Mouse (Mus musculus): ENCODE measurements around the gene Tceanc2. TPM values are rescaled to one million over a fixed set of nuclear protein-coding genes. Genes with fewer than 3 reads are reported as not detected.

The Tceanc2 gene
- total and polyA plus RNA-seq, 3 experiments = 15.1 to 65.8 (median 17.6) TPM

DNA sequence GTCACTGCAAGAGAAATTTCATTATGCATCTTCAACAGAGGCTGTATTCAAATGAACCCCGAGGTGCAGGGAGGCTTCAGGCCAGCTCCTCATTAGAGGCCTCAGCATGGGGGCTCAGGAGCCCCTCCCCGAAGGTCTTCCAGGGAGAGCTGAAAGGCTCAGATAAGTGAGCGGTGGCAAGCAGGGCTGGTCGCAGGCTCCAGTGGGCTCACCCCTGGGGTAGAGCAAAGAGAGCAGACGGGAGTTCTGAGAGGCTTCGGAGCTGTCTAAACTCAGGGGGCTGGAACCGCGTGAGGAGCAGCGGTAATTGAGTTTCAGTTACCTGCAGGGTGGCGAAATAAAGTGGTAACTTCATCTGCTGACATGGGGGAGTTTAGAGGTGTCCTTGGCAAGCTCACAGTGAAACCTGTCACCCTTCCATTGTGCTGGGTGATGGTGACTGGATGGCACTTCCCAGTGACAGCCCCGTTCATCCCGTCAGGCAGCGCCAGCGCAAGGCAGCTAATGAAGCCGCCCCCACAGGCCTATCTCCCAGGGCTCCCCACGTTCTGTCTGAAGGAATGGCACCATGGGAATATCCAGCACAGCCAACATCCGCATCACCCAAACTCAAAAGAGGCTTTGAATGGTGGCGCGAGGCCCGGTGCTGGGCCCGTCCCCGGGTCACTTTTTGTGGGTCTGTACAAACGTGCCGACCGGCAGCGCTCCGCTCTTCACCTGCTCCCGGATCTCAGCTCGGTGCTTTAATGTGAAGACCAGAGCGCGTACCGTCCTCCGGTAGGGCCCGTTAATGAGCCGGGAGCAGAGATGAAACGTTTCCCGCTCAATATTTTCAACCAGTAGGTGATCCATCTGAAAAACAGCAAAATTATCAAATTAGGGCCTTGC is 39.7 kb downstream of the Tceanc2 start:
- no peak for ATAC-seq (ENCODE audit: extremely low read depth, insufficient number of reproducible peaks, low FRiP score, poor library complexity, severe bottlenecking)
- H3K27me3 ChIP-seq (ENCODE audit: insufficient read depth, low read length) = peaks cover 3% of the 10 kb centered on the region; the same call in 1 of the 2 replicates

DNA sequence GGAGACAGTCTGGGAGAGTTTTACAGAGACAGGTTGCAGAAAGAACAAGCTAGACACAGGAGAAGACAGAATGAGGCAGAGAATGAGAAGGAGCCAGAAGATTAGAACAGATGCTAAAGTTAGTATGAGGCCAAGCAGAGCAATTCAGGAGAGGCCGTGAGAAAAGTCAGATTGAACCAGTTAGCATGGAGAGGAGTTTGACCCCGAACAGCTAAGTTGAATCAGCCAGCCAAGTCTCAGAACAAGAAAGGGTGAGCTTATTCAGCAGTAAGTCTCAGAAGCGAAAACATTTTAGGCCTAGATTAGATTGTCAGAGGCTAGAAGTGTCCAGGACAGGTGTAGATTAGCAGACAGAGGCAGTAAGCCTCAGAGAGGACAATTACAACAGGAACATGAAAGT is 42.4 kb downstream of the Tceanc2 start:
- TF ChIP-seq CTCF (IDR thresholded peaks at IDR 0.05; ENCODE audit: low read depth, low read length) = no peak
- TF ChIP-seq GATA1 (IDR thresholded peaks at IDR 0.05; ENCODE audit: borderline replicate concordance, low read length) = no peak
- no peak for TF ChIP-seq GATA2 (IDR thresholded peaks at IDR 0.05; ENCODE audit: borderline replicate concordance, low read depth, low read length)
- no peak for TF ChIP-seq POLR2AphosphoS5 (IDR thresholded peaks at IDR 0.05; ENCODE audit: insufficient replicate concordance, low read depth, low read length)
- Histone ChIP-seq H3K27me3 (ENCODE audit: insufficient read depth, low read length) (peaks cover 14% of the 10 kb centered on the region), H3K4me3 (ENCODE audit: low read depth, low read length) (no peak overlapping the region), H3K4me1 (ENCODE audit: insufficient read depth, low read depth, low read length) (peaks cover 3% of the 10 kb centered on the region; the same call in 1 of the 2 replicates), H3K36me3 (replicated peaks) (peaks cover 34% of the 10 kb centered on the region), H3K9me3 (replicated peaks) (no peaks in the 10 kb centered on the region)
- DNase-seq (ENCODE audit: low spot score) = no peak
- ATAC-seq (ENCODE audit: extremely low read depth, insufficient number of reproducible peaks, low FRiP score, poor library complexity, severe bottlenecking) = no peak

More for the DNA sequence above, 39.7 kb downstream of the Tceanc2 start:
- DNase-seq (ENCODE audit: low spot score) = no peak
- H3K4me1 ChIP-seq (ENCODE audit: insufficient read depth, low read depth, low read length) = peaks cover 3% of the 10 kb centered on the region; the same call in 1 of the 2 replicates
- H3K36me3 ChIP-seq (replicated peaks) = peaks cover 59% of the 10 kb centered on the region
- no peaks in the 10 kb centered on the region for H3K9me3 ChIP-seq (replicated peaks)
- TF ChIP-seq CTCF (IDR thresholded peaks at IDR 0.05; ENCODE audit: low read depth, low read length) = no peak
- TF ChIP-seq GATA2 (IDR thresholded peaks at IDR 0.05; ENCODE audit: borderline replicate concordance, low read depth, low read length) = no peak
- TF ChIP-seq POLR2AphosphoS5 (IDR thresholded peaks at IDR 0.05; ENCODE audit: insufficient replicate concordance, low read depth, low read length) = no peak
- H3K4me3 ChIP-seq (ENCODE audit: low read depth, low read length) = no peak overlapping the region

DNA sequence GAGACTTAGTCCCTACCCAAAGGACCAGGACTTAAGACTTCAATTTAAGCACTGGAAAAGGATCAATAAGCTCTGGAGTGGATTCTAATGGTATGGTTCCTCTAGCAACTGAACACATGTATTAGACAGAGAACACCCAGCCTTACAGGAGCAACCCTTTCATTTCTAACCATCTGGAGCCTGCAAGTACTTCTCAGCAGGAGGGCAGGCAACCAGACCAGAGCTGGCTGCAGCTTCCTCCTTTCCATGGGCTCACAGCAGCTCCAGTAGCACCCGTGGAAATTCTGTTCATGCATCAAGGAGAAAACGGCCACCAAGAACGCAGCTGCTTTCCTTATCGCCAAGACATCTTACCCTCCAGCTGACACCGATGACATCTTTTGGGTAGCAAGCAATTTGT is 43.3 kb downstream of the Tceanc2 start:
- ATAC-seq (ENCODE audit: extremely low read depth, insufficient number of reproducible peaks, low FRiP score, poor library complexity, severe bottlenecking) (no peak), DNase-seq (ENCODE audit: low spot score) (no peak)
- H3K27me3 ChIP-seq (ENCODE audit: insufficient read depth, low read length) = peaks cover 18% of the 10 kb centered on the region
- peaks cover 3% of the 10 kb centered on the region; the same call in 1 of the 2 replicates for H3K4me1 ChIP-seq (ENCODE audit: insufficient read depth, low read depth, low read length)
- H3K9me3 ChIP-seq (replicated peaks) = no peaks in the 10 kb centered on the region
- H3K36me3 ChIP-seq (replicated peaks) = peaks cover 26% of the 10 kb centered on the region
- no peak overlapping the region for H3K4me3 ChIP-seq (ENCODE audit: low read depth, low read length)
- TF ChIP-seq POLR2AphosphoS5 (IDR thresholded peaks at IDR 0.05; ENCODE audit: insufficient replicate concordance, low read depth, low read length) (no peak), GATA1 (IDR thresholded peaks at IDR 0.05; ENCODE audit: borderline replicate concordance, low read length) (no peak), CTCF (IDR thresholded peaks at IDR 0.05; ENCODE audit: low read depth, low read length) (no peak), GATA2 (IDR thresholded peaks at IDR 0.05; ENCODE audit: borderline replicate concordance, low read depth, low read length) (no peak), TAL1 (conservative IDR thresholded peaks at IDR 0.05; ENCODE audit: low read depth, low read length) (no peak)

DNA sequence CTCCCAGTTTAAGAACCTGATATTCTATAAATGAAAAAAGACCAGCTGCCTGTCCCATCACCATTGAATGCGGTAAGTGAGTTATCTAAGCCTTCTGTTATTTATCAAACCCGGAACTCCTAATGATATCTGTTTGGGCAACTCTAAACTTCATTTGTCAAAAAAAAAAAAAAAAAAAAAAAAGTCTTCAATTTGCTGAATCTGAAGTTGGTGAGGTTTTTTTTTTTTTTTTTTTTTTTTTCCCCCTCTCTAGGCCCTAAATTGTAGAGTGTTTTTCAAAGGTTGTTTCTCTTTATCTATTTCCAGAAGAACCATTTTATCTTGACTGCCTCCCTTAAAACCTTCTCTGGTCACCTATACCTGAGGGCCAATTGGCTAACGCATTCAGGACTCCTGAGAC is 44.0 kb downstream of the Tceanc2 start:
- Histone ChIP-seq H3K4me1 (ENCODE audit: insufficient read depth, low read depth, low read length) (no peaks in the 10 kb centered on the region), H3K9me3 (replicated peaks) (no peaks in the 10 kb centered on the region), H3K4me3 (ENCODE audit: low read depth, low read length) (no peak overlapping the region), H3K27me3 (ENCODE audit: insufficient read depth, low read length) (peaks cover 20% of the 10 kb centered on the region), H3K36me3 (replicated peaks) (peaks cover 19% of the 10 kb centered on the region)
- no peak for ATAC-seq (ENCODE audit: extremely low read depth, insufficient number of reproducible peaks, low FRiP score, poor library complexity, severe bottlenecking)
- TF ChIP-seq TAL1 (conservative IDR thresholded peaks at IDR 0.05; ENCODE audit: low read depth, low read length) = no peak
- no peak for TF ChIP-seq GATA2 (IDR thresholded peaks at IDR 0.05; ENCODE audit: borderline replicate concordance, low read depth, low read length)
- no peak for TF ChIP-seq GATA1 (IDR thresholded peaks at IDR 0.05; ENCODE audit: borderline replicate concordance, low read length)
- TF ChIP-seq POLR2AphosphoS5 (IDR thresholded peaks at IDR 0.05; ENCODE audit: insufficient replicate concordance, low read depth, low read length) = no peak
- TF ChIP-seq CTCF (IDR thresholded peaks at IDR 0.05; ENCODE audit: low read depth, low read length) = no peak
- no peak for DNase-seq (ENCODE audit: low spot score)

DNA sequence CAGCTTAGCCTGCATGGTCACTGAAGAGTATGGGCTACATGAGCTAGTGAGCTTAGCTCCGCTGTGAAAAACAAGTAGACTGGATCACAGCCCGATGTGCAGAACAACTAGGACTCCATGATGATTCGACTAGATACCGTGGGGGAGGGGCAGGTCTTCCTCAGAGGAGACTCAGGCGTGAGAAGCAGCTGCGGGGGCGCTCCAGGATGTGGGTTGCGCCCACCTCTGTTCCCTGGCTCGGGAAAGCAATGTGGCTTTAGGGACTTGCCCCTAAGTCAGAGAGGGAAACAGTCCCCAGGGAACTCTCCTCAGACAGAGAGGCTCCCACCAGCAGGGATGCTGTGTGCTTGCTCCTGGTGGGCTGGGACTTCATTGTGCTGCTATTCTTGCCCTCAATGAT is 48.4 kb downstream of the Tceanc2 start:
- no peaks in the 10 kb centered on the region for H3K9me3 ChIP-seq (replicated peaks)
- no peaks in the 10 kb centered on the region for H3K4me1 ChIP-seq (ENCODE audit: insufficient read depth, low read depth, low read length)
- no peak for ATAC-seq (ENCODE audit: extremely low read depth, insufficient number of reproducible peaks, low FRiP score, poor library complexity, severe bottlenecking)
- H3K36me3 ChIP-seq (replicated peaks) = no peaks in the 10 kb centered on the region
- no peak for DNase-seq (ENCODE audit: low spot score)
- no peak for TF ChIP-seq POLR2AphosphoS5 (IDR thresholded peaks at IDR 0.05; ENCODE audit: insufficient replicate concordance, low read depth, low read length)
- H3K27me3 ChIP-seq (ENCODE audit: insufficient read depth, low read length) = peaks cover 54% of the 10 kb centered on the region
- no peak overlapping the region for H3K4me3 ChIP-seq (ENCODE audit: low read depth, low read length)

DNA sequence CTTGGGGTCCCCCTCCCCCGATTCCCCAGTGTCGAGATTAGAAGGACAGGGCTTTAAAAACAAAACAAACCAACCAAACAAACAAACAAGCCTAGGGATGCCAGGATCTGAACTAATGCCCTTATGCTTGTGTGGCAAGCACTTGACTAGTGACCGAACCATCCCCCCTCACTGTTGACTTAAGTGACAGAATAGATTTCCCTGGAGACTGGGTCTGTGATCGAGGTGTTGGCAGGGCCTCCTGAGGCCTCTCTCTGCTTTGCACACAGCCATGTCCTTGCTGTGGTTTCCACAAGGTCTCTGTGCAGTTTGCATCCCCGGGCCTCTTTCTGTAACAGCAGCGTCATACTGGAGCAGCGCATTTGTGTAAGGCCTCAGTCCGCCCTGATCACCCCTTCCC is 49.5 kb downstream of the Tceanc2 start:
- TF ChIP-seq GATA1 (IDR thresholded peaks at IDR 0.05; ENCODE audit: borderline replicate concordance, low read length) (no peak), CTCF (IDR thresholded peaks at IDR 0.05; ENCODE audit: low read depth, low read length) (no peak), GATA2 (IDR thresholded peaks at IDR 0.05; ENCODE audit: borderline replicate concordance, low read depth, low read length) (no peak), TAL1 (conservative IDR thresholded peaks at IDR 0.05; ENCODE audit: low read depth, low read length) (no peak), POLR2AphosphoS5 (IDR thresholded peaks at IDR 0.05; ENCODE audit: insufficient replicate concordance, low read depth, low read length) (no peak)
- DNase-seq (ENCODE audit: low spot score) = no peak
- Histone ChIP-seq H3K9me3 (replicated peaks) (no peaks in the 10 kb centered on the region), H3K4me1 (ENCODE audit: insufficient read depth, low read depth, low read length) (no peaks in the 10 kb centered on the region), H3K4me3 (ENCODE audit: low read depth, low read length) (no peak overlapping the region), H3K27me3 (ENCODE audit: insufficient read depth, low read length) (peaks cover 63% of the 10 kb centered on the region), H3K36me3 (replicated peaks) (no peaks in the 10 kb centered on the region)
- no peak for ATAC-seq (ENCODE audit: extremely low read depth, insufficient number of reproducible peaks, low FRiP score, poor library complexity, severe bottlenecking)

Measured in G1E (cell line).